Mouse (Mus musculus): ENCODE measurements around the gene Pgam2. TPM values are rescaled to one million over a fixed set of nuclear protein-coding genes. Genes with fewer than 3 reads are reported as not detected.

The Pgam2 gene
- polyA plus RNA-seq, 1 experiment from 2014 or later, result 7.9 TPM

GRCm38 (mm10) chr11:5840346-5840745, 36.8 kb upstream of the Pgam2 start:
- Histone ChIP-seq H3K36me3 (ENCODE audit: control insufficient read depth, insufficient read depth, low read length) (no peaks in the 10 kb centered on the region), H3K9me3 (ENCODE audit: control insufficient read depth, low read length) (no peaks in the 10 kb centered on the region), H3K27me3 (ENCODE audit: control insufficient read depth, insufficient read depth, low read length) (no peaks in the 10 kb centered on the region), H3K9ac (ENCODE audit: low read depth, low read length) (no peak overlapping the region), H3K4me2 (replicated peaks; ENCODE audit: low read depth, low read length) (no peak overlapping the region), H3K27ac (ENCODE audit: low read depth, low read length) (no peak overlapping the region), H3K4me1 (replicated peaks; ENCODE audit: control insufficient read depth, insufficient read depth, low read length) (no peaks in the 10 kb centered on the region), H3K4me3 (ENCODE audit: low read depth, low read length) (no peak overlapping the region)
- DNase-seq (ENCODE audit: low spot score), result no peak
- WGBS, result 81% methylated on average over 7 of the region's 7 CpGs
- ATAC-seq (ENCODE audit: low FRiP score), result no peak

- ATAC-seq (ENCODE audit: low FRiP score), result peak; percentile 95
- under 1% methylated on average over 62 of the region's 63 CpGs for WGBS
- no peaks in the 10 kb centered on the region for H3K4me1 ChIP-seq (replicated peaks; ENCODE audit: control insufficient read depth, insufficient read depth, low read length)
- peak; percentile 96 for DNase-seq (ENCODE audit: low spot score)
- H3K4me2 ChIP-seq (replicated peaks; ENCODE audit: low read depth, low read length), result peak within 1 kb of the TSS; percentile 74
- H3K36me3 ChIP-seq (ENCODE audit: control insufficient read depth, insufficient read depth, low read length), result no peaks in the 10 kb centered on the region
- no peaks in the 10 kb centered on the region for H3K9me3 ChIP-seq (ENCODE audit: control insufficient read depth, low read length)
- peak within 1 kb of the TSS; percentile 69 for H3K9ac ChIP-seq (ENCODE audit: low read depth, low read length)
- peak within 1 kb of the TSS; percentile 78 for H3K4me3 ChIP-seq (ENCODE audit: low read depth, low read length)
- peak within 1 kb of the TSS; percentile 52; the same call in 1 of the 2 replicates for H3K27ac ChIP-seq (ENCODE audit: low read depth, low read length)
- H3K27me3 ChIP-seq (ENCODE audit: control insufficient read depth, insufficient read depth, low read length), result no peaks in the 10 kb centered on the region
These were observed 34.0 kb upstream of the Pgam2 start, which contains the start of gene Polm for GRCm38 (mm10) chr11:5837251-5838246. Polm (minus strand) TSS chr11:5838016.

- Histone ChIP-seq H3K4me1 (replicated peaks; ENCODE audit: control insufficient read depth, insufficient read depth, low read length) (no peaks in the 10 kb centered on the region), H3K27me3 (ENCODE audit: control insufficient read depth, insufficient read depth, low read length) (no peaks in the 10 kb centered on the region), H3K4me3 (ENCODE audit: low read depth, low read length) (no peak overlapping the region), H3K9me3 (ENCODE audit: control insufficient read depth, low read length) (no peaks in the 10 kb centered on the region), H3K9ac (ENCODE audit: low read depth, low read length) (no peak overlapping the region), H3K4me2 (replicated peaks; ENCODE audit: low read depth, low read length) (no peak overlapping the region), H3K27ac (ENCODE audit: low read depth, low read length) (no peak overlapping the region), H3K36me3 (ENCODE audit: control insufficient read depth, insufficient read depth, low read length) (no peaks in the 10 kb centered on the region)
- WGBS, result 65% methylated on average over 1 of the region's 1 CpGs
- ATAC-seq (ENCODE audit: low FRiP score) (no peak), DNase-seq (ENCODE audit: low spot score) (no peak)
These were observed 32.6 kb upstream of the Pgam2 start for GRCm38 (mm10) chr11:5836126-5836525.

GRCm38 (mm10) chr11:5835057-5835456, 31.5 kb upstream of the Pgam2 start:
- no peaks in the 10 kb centered on the region for H3K27me3 ChIP-seq (ENCODE audit: control insufficient read depth, insufficient read depth, low read length)
- no peak overlapping the region for H3K27ac ChIP-seq (ENCODE audit: low read depth, low read length)
- no peak overlapping the region for H3K9ac ChIP-seq (ENCODE audit: low read depth, low read length)
- H3K4me3 ChIP-seq (ENCODE audit: low read depth, low read length), result no peak overlapping the region
- H3K36me3 ChIP-seq (ENCODE audit: control insufficient read depth, insufficient read depth, low read length), result no peaks in the 10 kb centered on the region
- no peak overlapping the region for H3K4me2 ChIP-seq (replicated peaks; ENCODE audit: low read depth, low read length)
- DNase-seq (ENCODE audit: low spot score) (no peak), ATAC-seq (ENCODE audit: low FRiP score) (no peak)
- no peaks in the 10 kb centered on the region for H3K4me1 ChIP-seq (replicated peaks; ENCODE audit: control insufficient read depth, insufficient read depth, low read length)
- 93% methylated on average over 7 of the region's 7 CpGs for WGBS
- no peaks in the 10 kb centered on the region for H3K9me3 ChIP-seq (ENCODE audit: control insufficient read depth, low read length)

GRCm38 (mm10) chr11:5834506-5834905, 31.0 kb upstream of the Pgam2 start:
- H3K36me3 ChIP-seq (ENCODE audit: control insufficient read depth, insufficient read depth, low read length), result no peaks in the 10 kb centered on the region

GRCm38 (mm10) chr11:5829327-5829726, 25.8 kb upstream of the Pgam2 start:
- WGBS, result 96% methylated on average over 12 of the region's 12 CpGs
- H3K36me3 ChIP-seq (ENCODE audit: control insufficient read depth, insufficient read depth, low read length), result no peaks in the 10 kb centered on the region
- no peak for DNase-seq (ENCODE audit: low spot score)
- ATAC-seq (ENCODE audit: low FRiP score), result no peak
- H3K9ac ChIP-seq (ENCODE audit: low read depth, low read length), result no peak overlapping the region
- no peak overlapping the region for H3K27ac ChIP-seq (ENCODE audit: low read depth, low read length)
- no peak overlapping the region for H3K4me2 ChIP-seq (replicated peaks; ENCODE audit: low read depth, low read length)
- H3K4me3 ChIP-seq (ENCODE audit: low read depth, low read length), result no peak overlapping the region
- H3K4me1 ChIP-seq (replicated peaks; ENCODE audit: control insufficient read depth, insufficient read depth, low read length), result no peaks in the 10 kb centered on the region
- H3K27me3 ChIP-seq (ENCODE audit: control insufficient read depth, insufficient read depth, low read length), result no peaks in the 10 kb centered on the region
- no peaks in the 10 kb centered on the region for H3K9me3 ChIP-seq (ENCODE audit: control insufficient read depth, low read length)

More at GRCm38 (mm10) chr11:5834506-5834905, 31.0 kb upstream of the Pgam2 start:
- H3K4me3 ChIP-seq (ENCODE audit: low read depth, low read length), result no peak overlapping the region
- no peaks in the 10 kb centered on the region for H3K9me3 ChIP-seq (ENCODE audit: control insufficient read depth, low read length)
- H3K27ac ChIP-seq (ENCODE audit: low read depth, low read length), result no peak overlapping the region
- no peak overlapping the region for H3K4me2 ChIP-seq (replicated peaks; ENCODE audit: low read depth, low read length)
- H3K27me3 ChIP-seq (ENCODE audit: control insufficient read depth, insufficient read depth, low read length), result no peaks in the 10 kb centered on the region
- no peaks in the 10 kb centered on the region for H3K4me1 ChIP-seq (replicated peaks; ENCODE audit: control insufficient read depth, insufficient read depth, low read length)
- DNase-seq (ENCODE audit: low spot score) (no peak), ATAC-seq (ENCODE audit: low FRiP score) (no peak)
- H3K9ac ChIP-seq (ENCODE audit: low read depth, low read length), result no peak overlapping the region
- 84% methylated on average over 9 of the region's 9 CpGs for WGBS

- WGBS, result 90% methylated on average over 11 of the region's 11 CpGs
- H3K9me3 ChIP-seq (ENCODE audit: control insufficient read depth, low read length), result no peaks in the 10 kb centered on the region
- DNase-seq (ENCODE audit: low spot score) (no peak), ATAC-seq (ENCODE audit: low FRiP score) (no peak)
- no peaks in the 10 kb centered on the region for H3K4me1 ChIP-seq (replicated peaks; ENCODE audit: control insufficient read depth, insufficient read depth, low read length)
- H3K4me2 ChIP-seq (replicated peaks; ENCODE audit: low read depth, low read length), result no peak overlapping the region
- no peaks in the 10 kb centered on the region for H3K27me3 ChIP-seq (ENCODE audit: control insufficient read depth, insufficient read depth, low read length)
- H3K9ac ChIP-seq (ENCODE audit: low read depth, low read length), result no peak overlapping the region
- no peaks in the 10 kb centered on the region for H3K36me3 ChIP-seq (ENCODE audit: control insufficient read depth, insufficient read depth, low read length)
- no peak overlapping the region for H3K4me3 ChIP-seq (ENCODE audit: low read depth, low read length)
- no peak overlapping the region for H3K27ac ChIP-seq (ENCODE audit: low read depth, low read length)
These were observed 25.1 kb upstream of the Pgam2 start for GRCm38 (mm10) chr11:5828509-5829191.

- H3K4me2 ChIP-seq (replicated peaks; ENCODE audit: low read depth, low read length), result no peak overlapping the region
- WGBS, result 90% methylated on average over 5 of the region's 5 CpGs
- no peak overlapping the region for H3K27ac ChIP-seq (ENCODE audit: low read depth, low read length)
- H3K9ac ChIP-seq (ENCODE audit: low read depth, low read length), result no peak overlapping the region
- H3K36me3 ChIP-seq (ENCODE audit: control insufficient read depth, insufficient read depth, low read length), result no peaks in the 10 kb centered on the region
- no peaks in the 10 kb centered on the region for H3K9me3 ChIP-seq (ENCODE audit: control insufficient read depth, low read length)
- ATAC-seq (ENCODE audit: low FRiP score) (no peak), DNase-seq (ENCODE audit: low spot score) (no peak)
- H3K27me3 ChIP-seq (ENCODE audit: control insufficient read depth, insufficient read depth, low read length), result no peaks in the 10 kb centered on the region
- no peak overlapping the region for H3K4me3 ChIP-seq (ENCODE audit: low read depth, low read length)
- H3K4me1 ChIP-seq (replicated peaks; ENCODE audit: control insufficient read depth, insufficient read depth, low read length), result no peaks in the 10 kb centered on the region
These were observed 24.4 kb upstream of the Pgam2 start for GRCm38 (mm10) chr11:5827931-5828330.

Measured in hindbrain, embryonic 11.5 days (tissue).